Mouse (Mus musculus): ENCODE measurements at regions not wholly inside any gene's neighbourhood (a gene's known extent, or its start where the extent isn't known, plus 50 kb on each side); places are given as distances from the start of the nearest gene placed in this dataset.
"Not testable (repeated sequence)": the region's sequence is repeated elsewhere in the genome, so short reads cannot be mapped to it uniquely, and the experiment has no call there.

DNA sequence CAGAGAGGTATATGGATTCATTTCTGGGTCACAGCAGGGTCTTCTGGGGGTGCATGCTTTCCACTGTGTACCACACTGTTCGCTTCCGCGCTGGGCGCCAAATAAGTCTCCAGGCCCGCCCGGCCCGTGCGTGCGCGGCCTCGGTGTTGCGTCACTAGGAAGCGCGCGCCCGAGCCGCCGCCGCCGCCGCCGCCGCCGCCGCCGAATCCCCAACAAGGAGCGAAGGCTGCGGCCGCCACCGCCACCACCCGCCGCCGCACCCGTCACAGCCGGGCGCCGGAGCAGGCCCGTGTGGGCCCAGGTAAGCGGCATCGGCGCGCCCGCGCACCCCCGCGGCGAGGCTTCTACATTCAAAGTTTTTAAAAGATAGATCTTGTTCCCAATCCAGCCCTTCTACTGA is 57.1 kb upstream of the Gm21119 start:
- H3K9me3 ChIP-seq; H3K9ac ChIP-seq; H3K27ac ChIP-seq; H3K4me1 ChIP-seq; H3K27me3 ChIP-seq (replicated peaks); H3K36me3 ChIP-seq: not testable (repeated sequence)
- 53% methylated on average over 41 of the region's 47 CpGs for WGBS
- peak; percentile 98 for ATAC-seq (ENCODE audit: insufficient read depth, low FRiP score, low read depth)
- Histone ChIP-seq H3K4me2 (peak overlapping the region; percentile 40), H3K4me3 (replicated peaks) (peak overlapping the region; percentile 33)

Measured in stomach, embryonic 15.5 days (tissue).